Mouse (Mus musculus): ENCODE results near the gene Tspan9.

DNA sequence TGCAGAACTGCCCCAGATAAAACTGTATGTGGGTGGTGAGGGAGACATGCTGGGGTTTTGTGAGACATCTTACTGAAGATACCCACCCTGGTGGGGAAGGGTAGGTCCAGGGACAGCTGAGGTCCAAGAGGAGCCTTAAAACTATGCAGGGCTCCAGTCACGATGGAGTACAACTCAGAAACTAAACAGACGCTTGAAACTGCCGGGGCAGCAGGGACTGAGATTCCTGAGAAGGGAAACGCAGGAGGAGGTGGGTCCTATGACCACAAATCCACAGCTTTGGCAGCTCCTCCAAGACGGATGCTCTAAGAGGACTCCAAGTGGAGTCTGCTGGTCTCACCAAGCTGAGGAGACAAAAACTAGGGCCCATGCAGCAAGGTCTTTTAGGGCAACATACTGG is 21.3 kb downstream of the Tspan9 start:
- no peak for TF ChIP-seq POLR2A (IDR thresholded peaks at IDR 0.05; ENCODE audit: extremely low read depth, insufficient read depth, low read length)
- no peak for TF ChIP-seq CTCF (IDR thresholded peaks at IDR 0.05; ENCODE audit: low read depth, low read length)
